9 mouse cellular contexts compared by ENCODE assay signal in the genomic region with DNA sequence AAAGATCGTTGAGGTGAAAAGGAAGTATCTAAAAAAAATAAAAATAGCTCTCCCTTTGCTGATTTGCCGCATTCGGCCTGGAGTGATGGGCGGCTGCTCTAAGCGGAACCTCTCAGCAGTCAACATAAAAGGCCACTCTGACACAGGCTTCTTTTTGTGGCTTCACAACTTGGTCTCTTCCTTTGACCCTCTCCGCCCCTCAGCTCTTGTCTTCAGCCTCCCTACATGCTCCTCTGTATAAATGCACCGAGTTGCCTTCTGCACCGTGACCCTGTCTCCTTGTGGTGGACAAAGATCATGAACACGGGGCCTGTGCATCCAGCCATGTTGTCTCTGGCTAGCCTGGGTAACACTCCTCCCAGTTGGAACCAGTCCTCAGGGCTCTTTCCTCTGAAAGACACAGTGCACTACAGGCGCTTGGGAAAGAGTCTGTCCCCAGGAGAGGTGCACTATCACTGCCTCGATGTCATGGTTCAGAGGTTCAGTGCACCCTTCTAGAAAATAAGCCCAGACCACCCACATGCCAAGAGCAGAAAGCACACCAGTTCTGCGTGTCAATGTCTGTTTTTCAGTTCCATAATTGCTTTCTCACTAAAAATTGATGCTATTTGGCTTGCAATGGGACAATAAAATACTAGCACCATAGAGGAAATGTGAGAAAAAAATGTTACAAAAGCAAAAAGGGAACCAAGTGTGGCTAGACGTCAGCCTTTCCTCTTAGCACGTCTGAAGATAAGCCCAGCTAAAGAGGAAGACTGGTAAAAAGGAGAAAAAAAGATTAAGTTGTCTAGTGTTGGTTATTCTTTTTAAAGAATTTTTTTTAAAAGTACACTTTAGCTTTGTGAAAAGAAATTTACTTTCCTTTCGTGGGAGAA. TPM values are rescaled to one million over a fixed set of nuclear protein-coding genes. Genes with fewer than 3 reads are reported as not detected.
DNase-seq lines count a peak whose midpoint lies in the region; ATAC-seq and TF ChIP-seq lines count a peak whose summit lies in the region.
"Had no signal": no experiment of that assay in that cellular context is flagged by ENCODE, and none has a peak within 500 bp of the region (broad histone marks: within the 10 kb centered on the region; RNA-seq: fewer than 3 reads in every experiment).

No protein-coding gene starts in this region.

- no peaks in the 10 kb centered on the region for H3K36me3 ChIP-seq in macrophage (ENCODE audit: inconsistent target)
- H3K36me3 ChIP-seq in forebrain, embryonic 12.5 days (replicated peaks) = no peaks in the 10 kb centered on the region
- H3K36me3 ChIP-seq: embryonic facial prominence, embryonic 12.5 days had no signal

- H3K27me3 ChIP-seq in cerebellum, adult 2 months (ENCODE audit: control insufficient read depth, insufficient read depth, low read length) = no peaks in the 10 kb centered on the region
- peaks cover 9% of the 10 kb centered on the region for H3K27me3 ChIP-seq in forebrain, embryonic 12.5 days
- H3K27me3 ChIP-seq: embryonic facial prominence, embryonic 12.5 days had no signal

- no peak overlapping the region for H3K4me2 ChIP-seq in forebrain, embryonic 12.5 days

- H3K79me2 ChIP-seq in macrophage (ENCODE audit: inconsistent target) = no peaks in the 10 kb centered on the region

- ATAC-seq in forebrain, embryonic 12.5 days (ENCODE audit: low FRiP score) = no peak

- peaks cover 16% of the 10 kb centered on the region for H3K4me1 ChIP-seq in cerebellum, adult 2 months (ENCODE audit: control insufficient read depth, insufficient read depth, low read length)
- peaks cover 11% of the 10 kb centered on the region for H3K4me1 ChIP-seq in forebrain, embryonic 12.5 days

- WGBS in cerebellum, adult 2 months = 33% methylated on average over 15 of the region's 15 CpGs
- 18% methylated on average over 15 of the region's 15 CpGs for WGBS in macrophage (ENCODE audit: missing documents)
- 31% methylated on average over 15 of the region's 15 CpGs for WGBS in forebrain, embryonic 12.5 days

- H3K9me3 ChIP-seq in forebrain, embryonic 12.5 days = no peaks in the 10 kb centered on the region
- H3K9me3 ChIP-seq: embryonic facial prominence, embryonic 12.5 days had no signal

- no peak for TF ChIP-seq POLR2A in cerebellum, adult 2 months (IDR thresholded peaks at IDR 0.05; ENCODE audit: borderline replicate concordance, insufficient read depth, low read length)

- H3K4me3 ChIP-seq in cerebellum, adult 2 months (replicated peaks; ENCODE audit: insufficient read depth, low read depth, low read length) = no peak overlapping the region
- H3K4me3 ChIP-seq in macrophage (ENCODE audit: inconsistent target) = peak overlapping the region; percentile 19
- no peak overlapping the region for H3K4me3 ChIP-seq in forebrain, embryonic 12.5 days (replicated peaks)
- H3K4me3 ChIP-seq: embryonic facial prominence, embryonic 12.5 days had no signal

- peak; percentile 44 for DNase-seq in adrenal gland, adult 2 months
- DNase-seq in adrenal gland, postnatal 4 days (ENCODE audit: low spot score in 2 of 2) = no peak
- peak; percentile 61 for DNase-seq in 416B (ENCODE audit: low read depth)
- peak; percentile 52 to 58 for DNase-seq in cerebellum, adult 2 months
- peak; percentile 12 for DNase-seq in heart, postnatal 4 days
- DNase-seq in thymus, postnatal 25 days = peak; percentile 63

- H3K27ac ChIP-seq in cerebellum, adult 2 months (ENCODE audit: insufficient read depth, low read length) = peak overlapping the region; percentile 90
- H3K27ac ChIP-seq in macrophage = peak overlapping the region; percentile 94
- H3K27ac ChIP-seq in forebrain, embryonic 12.5 days = no peak overlapping the region
- H3K27ac ChIP-seq: embryonic facial prominence, embryonic 12.5 days had no signal

- H3K9ac ChIP-seq in forebrain, embryonic 12.5 days = no peak overlapping the region
- H3K9ac ChIP-seq: embryonic facial prominence, embryonic 12.5 days had no signal

- no peak for TF ChIP-seq CTCF in cerebellum, adult 2 months (IDR thresholded peaks at IDR 0.05; ENCODE audit: borderline replicate concordance, insufficient read depth, low read depth, low read length)

RNA-seq across cellular contexts. Expression of a gene that starts 15.8 kb away (rescaled TPM):
- 100 to 1,000 TPM; 159 to 179 TPM for total RNA-seq in adrenal gland, adult 2 months (2021)
- polyA plus RNA-seq in adrenal gland, adult 2 months (2012; rRNA removed) = 26.2 and 30.9 TPM in 2 replicates
- 100 to 1,000 TPM; 154 to 157 TPM for total RNA-seq in adrenal gland, postnatal 4 days (2021)
- polyA plus RNA-seq in cerebellum, adult 2 months (2012; rRNA removed) = 177 and 179 TPM in 2 replicates
- 100 to 1,000 TPM; 147 to 148 TPM for total RNA-seq in heart, postnatal 4 days (2021)
- total RNA-seq in macrophage (2018; cell fraction: chromatin; rRNA removed) = 100 to 1,000 TPM in 16 of 26 experiments, 10 to 100 TPM in 10; 36.3 to 161 (median 112) TPM
- 100 to 1,000 TPM; 112 to 224 (median 168) TPM for total RNA-seq in macrophage (2018; cell fraction: cytosol; rRNA removed)
- total RNA-seq in macrophage (2018; cell fraction: nucleus; rRNA removed) = 100 to 1,000 TPM in 14 of 26 experiments, 10 to 100 TPM in 12; 37.4 to 148 (median 104) TPM
- 137 to 223 TPM (median 152 TPM) in 3 replicates for polyA plus RNA-seq in macrophage (2018)
- polyA plus RNA-seq in forebrain, embryonic 12.5 days (2016; fragmentation: Nextera tagmentation; extraction: Ambion mirVana) = 411 and 420 TPM in 2 replicates

RNA-seq across cellular contexts. Expression of a gene that starts 37.2 kb away (rescaled TPM):
- 100 to 1,000 TPM; 110 to 120 TPM for total RNA-seq in adrenal gland, adult 2 months (2021)
- polyA plus RNA-seq in adrenal gland, adult 2 months (2012; rRNA removed) = 12.6 and 13.8 TPM in 2 replicates
- 100 to 1,000 TPM; 116 to 122 TPM for total RNA-seq in adrenal gland, postnatal 4 days (2021)
- polyA plus RNA-seq in cerebellum, adult 2 months (2012; rRNA removed) = 44.9 and 50.5 TPM in 2 replicates
- 10 to 100 TPM; 73.4 to 73.9 TPM for total RNA-seq in heart, postnatal 4 days (2021)
- total RNA-seq in macrophage (2018; cell fraction: chromatin; rRNA removed) = 10 to 100 TPM; 41.7 to 69.9 (median 60.1) TPM
- total RNA-seq in macrophage (2018; cell fraction: cytosol; rRNA removed) = 100 to 1,000 TPM in 11 of 26 experiments, 10 to 100 TPM in 15; 78.3 to 112 (median 97.5) TPM
- 10 to 100 TPM; 46.3 to 92.5 (median 72.1) TPM for total RNA-seq in macrophage (2018; cell fraction: nucleus; rRNA removed)
- 90.4 to 109 TPM (median 90.6 TPM) in 3 replicates for polyA plus RNA-seq in macrophage (2018)
- 96.4 and 97.3 TPM in 2 replicates for polyA plus RNA-seq in forebrain, embryonic 12.5 days (2016; fragmentation: Nextera tagmentation; extraction: Ambion mirVana)

Comparison
In these comparisons a context has a peak if more than half of its experiments do, and no peak if none do; other contexts are left out.
1. DNase-seq: peak in adrenal gland, adult 2 months (single experiment), 416B (single experiment), cerebellum, adult 2 months (2 of 2), heart, postnatal 4 days (single experiment) and thymus, postnatal 25 days (single experiment); none in adrenal gland, postnatal 4 days (0 of 2).